Mouse (Mus musculus) cerebellum, adult 2 months (tissue): ENCODE measurements around the gene Phldb1.

Experiments used
- CTCF ChIP-seq: fragments of 200-500 bp; IDR thresholded peaks from 2 replicates; pipeline ENCODE4 v1.5.1; 2011; ENCODE audit warnings: low read depth, mild to moderate bottlenecking, control low read depth, low read length, moderate library complexity, borderline replicate concordance; ENCODE audit not compliant: insufficient read depth
- POLR2A ChIP-seq: fragments of 200-500 bp; IDR thresholded peaks from 2 replicates; pipeline ENCODE4 v1.6.1; 2011; ENCODE audit warnings: low read length, control low read depth, borderline replicate concordance; ENCODE audit not compliant: insufficient read depth

DNA sequence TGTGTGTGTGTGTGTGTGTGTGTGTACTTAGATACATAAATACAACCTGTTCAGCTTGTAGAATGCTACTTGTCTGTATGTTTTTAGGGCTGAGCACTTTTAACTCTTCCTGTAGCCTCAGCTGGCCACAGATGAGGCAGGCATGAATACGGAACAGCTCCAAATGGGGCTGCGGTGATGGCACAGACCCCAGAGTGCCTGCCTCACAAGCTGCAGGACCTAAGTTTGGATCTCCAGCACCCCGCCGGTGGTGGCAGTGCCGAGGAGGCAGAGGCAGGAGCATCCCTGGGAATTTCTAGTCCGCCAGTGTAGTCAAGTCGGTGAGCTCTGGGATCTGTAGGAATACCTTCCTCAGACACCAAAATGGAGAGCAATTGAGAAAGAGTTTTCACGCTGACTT, 88.0 kb downstream of the Phldb1 start:
- no peak for TF ChIP-seq CTCF
- TF ChIP-seq POLR2A, result no peak
